Mouse (Mus musculus) cerebellum, postnatal 10 days (tissue): ENCODE results near the gene Ddx54.

Source experiments
- DNase-seq, 2 experiments: peaks; one replicate each; pipeline ENCODE4 v3.0.0; 2021; ENCODE audit warnings: mixed read lengths in 2 of 2

Ddx54 gene

DNA sequence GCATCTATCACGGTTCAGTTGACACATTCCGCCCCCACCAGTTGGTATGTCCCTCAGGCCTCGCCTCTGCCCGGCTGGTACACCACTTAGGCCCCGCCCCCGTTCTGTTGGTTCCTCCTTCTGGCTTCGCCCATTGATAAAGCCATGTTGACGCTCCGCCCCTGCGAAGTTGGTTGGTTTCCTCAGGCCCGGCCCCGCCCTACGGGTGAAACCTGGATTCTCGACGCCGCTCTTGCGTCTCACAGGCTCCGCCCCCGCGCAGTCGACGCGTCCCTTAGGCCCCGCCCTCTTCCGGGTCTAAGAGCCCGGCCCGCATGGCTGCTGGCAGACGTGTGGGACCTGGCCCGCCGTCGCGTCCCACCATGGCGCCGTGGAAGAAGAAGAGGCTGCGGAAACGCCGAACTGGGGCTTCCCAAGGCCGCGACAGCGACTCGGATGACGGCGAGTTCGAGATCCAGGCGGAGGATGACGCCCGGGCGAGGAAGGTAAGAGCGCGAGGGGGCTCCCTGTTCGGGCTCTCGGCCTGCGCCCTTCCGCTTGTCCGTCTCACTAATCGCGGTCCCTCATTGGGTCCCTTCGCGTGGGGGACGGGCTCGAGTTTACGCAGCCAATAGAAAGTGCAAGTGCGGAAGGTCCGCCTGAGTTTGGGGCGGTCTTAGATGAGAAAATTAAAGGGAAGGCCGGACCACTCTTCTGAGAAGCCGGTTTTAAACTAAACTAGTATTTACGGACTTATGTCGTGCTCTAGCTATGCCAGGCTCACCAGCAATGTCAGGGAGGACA is 474 bp downstream of the Ddx54 start:
- DNase-seq, result peak; percentile 100

- DNase-seq, result peak; percentile 67 to 82
Observed at GRCm38 (mm10) chr5:120615903-120616302, 3.4 kb downstream of the Ddx54 start.

- DNase-seq, result no peak
Observed at GRCm38 (mm10) chr5:120618778-120619177, 6.2 kb downstream of the Ddx54 start.

- DNase-seq, result peak; percentile 85 to 90
Observed at GRCm38 (mm10) chr5:120619201-120619600, 6.7 kb downstream of the Ddx54 start.

DNA sequence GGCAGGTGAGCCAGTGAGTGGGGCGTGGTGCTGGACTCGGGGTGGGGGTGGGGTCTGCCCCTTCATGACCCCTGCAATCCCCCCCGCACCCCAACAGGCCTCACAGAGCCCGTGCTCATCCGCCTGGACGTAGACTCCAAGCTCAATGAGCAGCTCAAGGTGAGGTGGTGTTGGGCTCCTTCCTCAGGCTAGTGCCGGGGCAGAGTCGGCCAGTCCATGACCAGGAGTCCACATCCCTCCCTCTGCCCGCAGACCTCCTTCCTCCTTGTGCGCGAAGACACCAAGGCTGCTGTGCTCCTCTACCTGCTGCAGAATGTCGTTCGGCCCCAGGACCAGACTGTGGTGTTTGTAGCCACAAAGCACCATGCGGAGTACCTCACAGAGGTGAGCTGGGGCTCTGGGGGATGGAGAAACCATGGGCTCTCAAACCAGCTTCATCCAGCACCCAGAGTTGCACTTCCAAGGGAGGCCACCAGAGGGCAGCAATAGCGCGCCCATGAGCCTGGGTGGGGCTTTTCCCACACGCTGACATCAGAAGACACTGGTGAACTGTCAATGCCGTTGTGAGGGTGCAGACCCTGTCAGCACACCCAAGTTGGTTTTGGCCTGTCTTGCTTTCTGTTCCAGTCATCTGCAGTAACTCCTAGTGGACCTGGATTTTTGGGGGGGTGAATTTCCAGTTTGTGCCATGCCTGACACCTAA is 8.0 kb downstream of the Ddx54 start:
- peak; percentile 91 to 94 for DNase-seq

DNA sequence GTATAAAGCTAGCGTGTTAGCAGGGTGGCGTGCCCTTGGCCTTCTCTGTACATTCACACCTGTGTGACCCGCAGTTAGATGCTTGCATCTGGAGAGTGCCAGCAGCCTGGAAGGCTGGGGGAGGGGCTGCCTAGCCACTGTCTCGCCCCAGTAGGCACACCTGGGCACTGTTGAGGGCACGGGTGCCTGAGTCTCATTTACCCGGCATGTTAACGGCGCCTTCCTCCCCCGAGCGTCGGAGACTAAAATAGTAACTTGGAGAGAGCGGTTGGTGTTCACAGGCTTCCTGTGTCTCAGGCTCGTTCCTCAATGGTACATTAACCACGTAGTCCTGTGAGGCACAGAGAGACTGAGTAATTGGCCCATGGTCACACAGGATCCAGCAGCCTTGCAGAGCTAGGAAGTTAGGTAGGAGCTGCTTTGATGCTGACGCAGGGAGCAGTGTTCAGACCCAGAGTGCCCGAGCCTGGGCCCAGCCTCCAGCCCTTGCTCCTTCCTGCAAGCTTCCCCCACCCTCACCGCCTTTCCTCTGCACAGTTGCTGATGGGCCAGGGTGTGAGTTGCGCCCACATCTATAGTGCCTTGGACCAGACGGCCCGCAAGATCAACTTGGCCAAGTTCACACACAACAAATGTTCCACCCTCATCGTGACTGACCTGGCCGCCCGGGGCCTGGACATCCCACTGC is 8.7 kb downstream of the Ddx54 start:
- DNase-seq, result no peak

DNA sequence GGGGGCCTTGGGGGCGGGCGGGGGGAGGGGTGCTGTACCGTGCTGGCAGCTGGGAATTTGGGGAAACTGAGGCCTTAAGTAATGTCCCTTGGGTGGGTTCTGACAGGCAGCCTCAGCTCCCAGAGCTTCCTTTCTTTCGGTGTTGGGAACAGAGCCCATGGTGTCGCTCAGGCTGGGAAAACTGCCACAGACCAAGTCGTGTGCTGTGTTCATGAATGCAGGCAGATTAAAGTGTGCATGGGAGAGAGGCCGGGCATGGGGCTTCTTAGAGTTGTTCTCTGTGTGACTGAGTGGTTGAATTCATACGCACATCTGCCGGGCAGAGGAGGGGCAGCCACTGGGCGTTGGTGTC is 9.3 kb downstream of the Ddx54 start:
- DNase-seq, result peak in 1 of 2 experiments; percentile 39

DNA sequence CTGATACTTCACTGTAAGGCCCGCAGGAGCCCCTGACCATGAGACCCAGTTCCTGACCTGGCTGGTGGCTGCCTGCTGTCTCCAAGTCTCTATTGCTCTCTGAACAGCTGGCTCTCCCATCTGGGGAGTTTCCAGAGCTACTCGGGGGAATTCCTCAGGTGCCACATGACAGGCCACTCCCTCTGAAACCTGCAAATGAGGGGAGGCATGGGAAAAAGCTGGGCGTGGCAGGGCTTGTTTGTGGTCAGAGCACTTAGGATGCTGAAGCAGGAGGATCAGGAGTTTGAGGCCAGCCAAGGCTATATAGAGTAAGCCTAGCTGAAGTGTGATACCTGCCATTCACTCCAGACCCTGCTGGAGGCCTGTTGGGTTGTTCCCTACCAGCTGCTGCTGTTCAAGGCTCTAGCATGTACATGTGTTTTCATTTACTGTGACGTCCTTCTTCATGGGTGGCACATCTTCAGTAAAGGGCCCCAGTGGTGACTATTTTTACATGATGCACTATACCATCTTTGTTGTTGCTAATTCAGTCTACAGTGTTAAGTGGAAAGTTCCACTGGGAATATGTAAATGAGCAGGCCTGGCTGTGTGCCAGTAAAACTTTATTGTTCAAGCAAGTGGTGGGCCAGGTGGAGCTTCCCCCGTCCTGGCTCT is 9.8 kb downstream of the Ddx54 start:
- DNase-seq, result no peak

DNA sequence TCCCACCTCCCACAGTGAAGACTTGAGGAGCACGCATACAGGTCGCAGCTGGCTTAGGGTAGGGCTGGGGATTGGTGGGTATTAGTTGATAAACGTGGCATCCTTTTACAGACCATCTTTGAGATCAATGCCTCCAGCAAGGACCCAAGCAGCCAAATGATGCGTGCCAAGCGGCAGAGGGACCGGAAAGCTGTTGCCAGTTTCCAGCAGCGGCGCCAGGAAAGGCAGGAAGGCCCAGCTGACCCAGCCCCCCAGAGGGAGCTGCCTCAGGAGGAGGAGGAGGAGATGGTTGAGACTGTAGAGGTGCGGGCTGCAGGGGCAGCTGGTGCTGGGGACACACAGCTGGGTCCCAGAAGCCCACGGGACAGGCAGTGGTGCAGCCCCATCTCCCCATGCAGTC is 11.9 kb downstream of the Ddx54 start:
- peak; percentile 72 to 80 for DNase-seq

- no peak for DNase-seq
Observed at GRCm38 (mm10) chr5:120626399-120626798, 13.9 kb downstream of the Ddx54 start.

DNA sequence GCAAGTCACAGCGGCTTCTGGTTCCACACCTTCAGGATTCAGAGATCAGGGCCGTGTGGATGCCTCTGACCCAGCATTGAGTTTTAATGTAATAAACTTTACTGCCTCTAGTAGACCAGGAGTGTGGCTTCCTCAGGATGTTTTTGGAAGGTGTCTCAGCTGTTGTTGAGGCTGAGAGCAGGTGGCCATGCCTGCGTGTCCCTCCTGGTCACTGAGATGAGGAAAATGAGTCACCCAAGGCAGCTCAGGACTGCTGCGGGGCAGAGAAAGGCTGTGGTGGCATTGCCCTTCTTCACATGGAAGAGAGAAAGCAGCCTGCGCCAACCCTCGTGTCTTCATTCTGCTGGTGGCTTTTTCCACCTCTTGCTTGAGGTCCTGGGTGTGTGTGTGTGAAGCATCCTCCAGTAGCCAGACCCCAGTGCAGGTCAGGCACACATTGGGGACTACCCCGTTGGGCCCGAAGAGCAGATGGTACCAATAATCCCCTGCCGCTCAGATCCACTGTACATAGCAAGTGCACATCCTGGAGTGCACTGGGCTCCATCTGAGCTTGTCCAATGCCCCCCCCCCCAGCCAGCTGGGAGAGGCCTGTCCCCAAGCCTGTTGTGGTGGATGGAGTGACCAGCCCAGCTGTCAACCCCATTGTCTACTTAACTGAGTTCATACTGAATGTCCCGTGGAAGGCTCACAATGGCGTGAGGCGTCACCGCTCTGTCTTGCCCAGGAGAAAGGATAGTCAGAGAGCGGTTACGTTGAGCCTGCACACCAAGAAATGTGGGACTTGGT is 15.2 kb downstream of the Ddx54 start:
- no peak for DNase-seq

DNA sequence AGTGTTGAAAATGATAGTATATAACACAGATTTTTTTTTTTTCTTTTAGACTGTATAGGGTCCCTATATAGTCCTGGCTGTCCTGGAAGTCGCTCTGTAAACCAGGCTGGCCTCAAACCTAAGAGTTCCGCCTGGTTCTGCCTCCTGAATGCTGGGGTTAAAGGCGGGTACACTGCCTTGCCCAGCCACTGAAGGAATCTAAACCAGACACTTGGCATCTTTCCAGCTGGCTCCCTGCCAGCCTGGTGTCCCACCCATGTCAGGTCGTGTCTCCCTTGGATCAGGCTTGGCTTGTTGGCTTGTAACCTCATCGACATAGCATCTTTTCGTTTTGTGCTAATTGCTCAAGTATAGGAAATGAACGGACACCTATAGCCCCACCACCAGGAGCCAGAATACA is 16.1 kb downstream of the Ddx54 start:
- peak; percentile 66 to 73 for DNase-seq

DNA sequence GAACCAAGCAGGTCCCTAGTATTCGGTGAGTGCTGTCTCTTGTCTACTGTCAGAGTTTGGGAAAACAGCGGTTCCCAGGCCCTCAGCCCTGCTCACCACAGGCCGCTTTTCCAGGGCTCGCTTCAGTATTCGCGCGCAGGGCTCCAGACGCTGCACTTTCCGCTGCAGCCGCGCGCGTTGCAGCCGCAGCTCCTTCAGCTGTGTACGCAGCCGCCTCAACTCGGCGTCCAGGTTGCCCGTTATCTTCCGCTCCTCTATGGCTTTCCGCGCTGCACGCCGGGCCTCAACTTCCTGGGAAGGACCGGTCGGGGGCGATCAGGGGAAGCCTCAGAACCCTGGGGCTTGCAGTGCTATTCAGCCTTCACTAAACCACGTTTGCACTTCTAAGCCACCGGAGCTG is 18.6 kb downstream of the Ddx54 start:
- DNase-seq, result no peak

GRCm38 (mm10) chr5:120631892-120632291 is 19.4 kb downstream of the Ddx54 start:
- no peak for DNase-seq

- DNase-seq, result no peak
Observed at GRCm38 (mm10) chr5:120634131-120634530, 21.6 kb downstream of the Ddx54 start, which contains the start of gene Cfap73. Cfap73 (minus strand) TSS chr5:120634235.

DNA sequence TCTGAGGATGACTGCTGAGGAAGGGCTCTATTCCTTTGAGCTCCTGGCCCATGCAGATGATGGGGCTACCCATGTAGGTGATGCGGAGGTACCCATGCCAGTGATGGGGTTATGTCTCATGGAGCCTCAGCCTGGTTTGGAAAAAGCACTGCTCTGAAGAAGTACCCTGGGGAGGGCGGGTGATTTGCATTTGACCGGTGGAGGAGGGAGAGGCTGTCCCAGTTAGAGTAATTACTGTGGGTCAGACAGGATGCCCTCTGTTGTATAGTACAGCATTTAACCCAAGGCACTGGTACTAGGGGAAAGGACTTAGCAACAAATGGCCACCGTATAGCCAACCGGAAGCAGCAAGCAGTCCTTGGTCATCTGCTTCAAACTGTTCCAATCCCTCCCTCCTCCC is 22.3 kb downstream of the Ddx54 start:
- DNase-seq, result no peak

DNA sequence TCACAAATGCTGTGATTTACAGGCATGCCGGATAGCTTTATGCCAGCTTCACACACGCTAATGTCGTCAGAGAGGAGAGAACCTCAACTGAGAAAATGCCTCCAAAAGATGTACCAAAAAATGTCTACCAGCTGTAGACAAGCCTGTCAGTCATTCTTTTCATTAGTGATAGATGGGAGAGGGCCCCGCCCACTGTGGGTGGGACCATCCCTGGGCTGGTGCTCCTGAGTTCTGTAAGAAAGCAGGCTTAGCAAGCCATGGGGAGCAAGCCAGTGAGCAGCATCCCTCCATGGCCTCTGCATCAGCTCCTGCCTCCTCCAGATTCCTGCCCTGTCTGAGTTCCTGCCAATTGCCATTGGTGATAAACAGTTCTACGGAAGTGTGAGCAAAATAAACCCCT is 23.1 kb downstream of the Ddx54 start:
- DNase-seq, result no peak

DNA sequence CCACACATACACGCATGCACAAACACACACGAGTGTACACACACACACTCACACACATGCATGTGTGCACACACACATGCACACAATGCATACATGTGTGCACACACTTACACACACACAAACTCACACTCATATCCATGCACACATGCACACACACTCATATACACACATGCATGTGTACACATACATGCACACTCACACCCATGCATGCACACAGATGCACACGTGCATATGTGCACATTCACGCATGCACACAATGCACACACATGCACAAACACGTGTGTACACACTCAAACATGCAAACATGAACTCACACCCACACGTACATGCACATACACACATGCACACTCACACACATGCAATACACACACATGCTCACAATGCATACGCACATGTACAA is 27.6 kb downstream of the Ddx54 start:
- DNase-seq, result no peak

DNA sequence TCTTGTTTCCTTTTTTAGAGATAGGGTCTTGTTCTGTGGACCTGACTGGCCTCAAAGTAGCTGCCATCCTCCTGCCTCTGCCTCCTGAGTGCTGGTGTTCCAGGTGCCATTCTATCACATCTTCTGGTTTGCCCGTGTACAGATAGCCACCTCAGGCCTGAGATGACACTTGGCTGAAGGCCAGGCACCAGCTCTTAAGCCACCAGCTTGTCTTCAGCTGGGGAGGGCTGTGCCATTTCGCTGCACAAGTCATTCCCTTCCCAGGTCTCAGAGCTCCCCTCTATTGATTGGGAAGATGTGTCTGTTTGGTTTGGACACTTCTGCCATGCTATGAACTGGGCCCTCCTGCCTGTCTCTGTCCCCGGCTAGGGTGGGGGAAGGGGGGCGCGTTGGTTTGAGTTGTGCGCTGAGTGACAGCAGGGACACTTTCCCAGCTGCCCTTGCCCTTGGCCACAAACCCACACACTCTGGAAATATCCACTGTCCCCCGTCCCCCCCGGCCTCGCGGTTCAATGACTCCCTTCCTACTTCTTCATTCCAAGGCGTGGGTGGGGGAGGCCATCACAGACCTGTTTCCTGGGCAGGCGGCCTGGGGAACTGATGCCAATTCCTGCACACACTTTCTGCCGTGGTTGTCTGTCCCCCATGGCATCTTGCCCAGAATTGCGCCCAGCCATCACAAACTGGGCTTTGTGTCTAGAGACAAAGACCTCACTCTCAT is 31.0 kb downstream of the Ddx54 start:
- DNase-seq, result peak; percentile 80 to 87

DNA sequence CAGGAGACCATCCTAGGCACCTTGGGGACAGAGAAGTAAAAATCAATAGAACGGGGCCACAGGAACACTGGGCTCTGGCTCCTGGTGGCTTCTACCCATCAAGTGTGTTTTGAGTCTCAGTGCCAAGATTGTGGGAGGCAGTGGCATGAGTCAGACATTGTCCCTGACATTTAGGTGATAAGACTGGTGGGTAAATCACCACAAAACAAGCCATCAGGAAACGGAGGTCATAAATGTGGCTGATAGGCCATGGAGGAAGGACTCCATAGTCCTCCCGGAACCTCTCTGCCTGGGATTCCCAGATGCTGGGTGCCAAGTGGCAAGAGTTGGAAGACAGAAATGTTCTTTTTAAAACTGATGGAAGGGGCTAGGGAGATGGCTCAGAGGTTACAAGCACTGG is 31.7 kb downstream of the Ddx54 start:
- no peak for DNase-seq

DNA sequence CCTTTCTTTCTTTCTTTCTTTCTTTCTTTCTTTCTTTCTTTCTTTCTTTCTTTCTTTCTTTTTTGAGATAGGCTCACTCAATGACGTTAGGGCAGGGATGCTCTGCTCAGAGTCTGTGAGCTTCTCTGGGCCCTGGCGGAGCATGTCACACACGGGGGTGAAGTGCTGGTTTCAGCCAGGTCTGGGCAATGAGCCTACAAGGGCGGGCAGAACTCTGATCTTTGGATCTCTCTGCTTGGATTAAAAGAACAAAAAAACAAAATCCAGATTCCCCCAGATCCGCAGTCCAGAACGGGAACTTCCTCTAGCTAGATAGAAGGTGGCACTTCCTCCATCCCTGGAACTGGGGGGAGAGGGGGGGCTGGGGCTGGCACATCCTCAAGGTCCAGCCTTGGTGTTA is 33.3 kb downstream of the Ddx54 start:
- peak; percentile 71 to 82 for DNase-seq

DNA sequence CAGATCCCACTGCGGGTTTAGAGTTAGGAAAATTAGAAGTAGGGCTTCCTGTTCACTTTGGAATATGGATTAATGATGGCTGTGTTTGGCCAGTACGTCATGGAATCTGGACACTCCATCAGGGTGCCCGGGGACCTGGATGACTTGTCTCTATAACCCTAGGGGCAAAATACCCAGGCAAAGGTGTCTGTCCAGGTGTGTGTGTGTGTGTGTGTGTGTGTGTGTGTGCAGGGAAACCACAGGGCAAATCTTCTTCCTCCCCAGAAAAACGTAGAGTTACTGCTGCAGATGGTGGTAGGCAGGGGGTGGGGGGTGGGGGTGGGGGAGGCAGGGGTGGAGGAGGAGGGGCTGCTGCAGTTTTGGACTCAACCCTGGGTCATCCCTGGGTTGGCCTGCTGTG is 34.8 kb downstream of the Ddx54 start:
- no peak for DNase-seq
